Mouse (Mus musculus): ENCODE data around the gene Lmod1. TPM values are rescaled to one million over a fixed set of nuclear protein-coding genes. Genes with fewer than 3 reads are reported as not detected.
"Not testable (repeated sequence)": the region's sequence is repeated elsewhere in the genome, so short reads cannot be mapped to it uniquely, and the experiment has no call there.

Gene Lmod1
- polyA plus RNA-seq, 1 experiment from 2014 or later, result 0.55 TPM

- DNase-seq (ENCODE audit: low spot score), result no peak
Observed at GRCm38 (mm10) chr1:135361491-135361890, 36.9 kb downstream of the Lmod1 start.

GRCm38 (mm10) chr1:135362115-135362514 lies 37.5 kb downstream of the Lmod1 start:
- DNase-seq (ENCODE audit: low spot score), result no peak

GRCm38 (mm10) chr1:135363446-135363845 lies 38.8 kb downstream of the Lmod1 start:
- DNase-seq (ENCODE audit: low spot score), result no peak

GRCm38 (mm10) chr1:135366380-135366779 lies 41.8 kb downstream of the Lmod1 start:
- DNase-seq (ENCODE audit: low spot score), result no peak

- no peak for DNase-seq (ENCODE audit: low spot score)
Observed at GRCm38 (mm10) chr1:135367005-135367404, 42.4 kb downstream of the Lmod1 start.

GRCm38 (mm10) chr1:135367595-135367994 lies 43.0 kb downstream of the Lmod1 start:
- no peak for DNase-seq (ENCODE audit: low spot score)

GRCm38 (mm10) chr1:135368245-135368644 lies 43.6 kb downstream of the Lmod1 start:
- peak; percentile 68 for DNase-seq (ENCODE audit: low spot score)

- DNase-seq (ENCODE audit: low spot score), result no peak
Observed at GRCm38 (mm10) chr1:135368982-135369381, 44.4 kb downstream of the Lmod1 start.

- no peak for DNase-seq (ENCODE audit: low spot score)
Observed at GRCm38 (mm10) chr1:135369415-135369814, 44.8 kb downstream of the Lmod1 start.

- no peak for DNase-seq (ENCODE audit: low spot score)
Observed at GRCm38 (mm10) chr1:135373171-135373677, 48.6 kb downstream of the Lmod1 start.

GRCm38 (mm10) chr1:135374175-135374867 lies 49.7 kb downstream of the Lmod1 start:
- DNase-seq (ENCODE audit: low spot score), result no peak

GRCm38 (mm10) chr1:135374868-135375581 lies 50.4 kb downstream of the Lmod1 start, which contains the start of gene Shisa4:
TSS of gene Shisa4 (minus strand) at chr1:135375237.
- DNase-seq (ENCODE audit: low spot score), result no peak

GRCm38 (mm10) chr1:135378576-135378975 lies 54.0 kb downstream of the Lmod1 start:
- DNase-seq (ENCODE audit: low spot score), result no peak

GRCm38 (mm10) chr1:135379048-135379447 lies 54.4 kb downstream of the Lmod1 start:
- DNase-seq (ENCODE audit: low spot score), result no peak

- no peak for DNase-seq (ENCODE audit: low spot score)
Observed at GRCm38 (mm10) chr1:135380071-135380991, 55.7 kb downstream of the Lmod1 start.

- DNase-seq (ENCODE audit: low spot score), result not testable (repeated sequence)
Observed at GRCm38 (mm10) chr1:135381560-135381959, 57.0 kb downstream of the Lmod1 start.

- DNase-seq (ENCODE audit: low spot score), result no peak
Observed at GRCm38 (mm10) chr1:135384171-135384570, 59.6 kb downstream of the Lmod1 start.

- no peak for DNase-seq (ENCODE audit: low spot score)
Observed at GRCm38 (mm10) chr1:135385161-135385560, 60.6 kb downstream of the Lmod1 start.

- DNase-seq (ENCODE audit: low spot score), result no peak
Observed at GRCm38 (mm10) chr1:135399466-135399865, 74.9 kb downstream of the Lmod1 start.

- DNase-seq (ENCODE audit: low spot score), result no peak
Observed at GRCm38 (mm10) chr1:135401452-135402110, 77.0 kb downstream of the Lmod1 start.

GRCm38 (mm10) chr1:135405356-135405755 lies 80.7 kb downstream of the Lmod1 start:
- no peak for DNase-seq (ENCODE audit: low spot score)

Measured in thymus, postnatal 0 days (tissue).